Mouse (Mus musculus) heart, adult 2 months (tissue): ENCODE measurements at regions not wholly inside any gene's neighbourhood (a gene's known extent, or its start where the extent isn't known, plus 50 kb on each side); places are given as distances from the start of the nearest gene placed in this dataset.

Experiments used
- CTCF ChIP-seq: fragments of 200-600 bp; IDR thresholded peaks from 2 replicates; pipeline ENCODE4 v1.8.1; 2022; ENCODE audit warnings: antibody characterized with exemption, mild to moderate bottlenecking, moderate library complexity
- EP300 ChIP-seq: fragments of 200-500 bp; IDR thresholded peaks from 2 replicates; pipeline ENCODE4 v1.6.1; 2011; ENCODE audit warnings: low read depth, low read length, control low read depth; ENCODE audit not compliant: insufficient read depth
- POLR2A ChIP-seq: fragments of 200-500 bp; IDR thresholded peaks from 2 replicates; pipeline ENCODE4 v1.6.1; 2011; ENCODE audit warnings: mild to moderate bottlenecking, low read depth, low read length, control low read depth; ENCODE audit not compliant: insufficient read depth

DNA sequence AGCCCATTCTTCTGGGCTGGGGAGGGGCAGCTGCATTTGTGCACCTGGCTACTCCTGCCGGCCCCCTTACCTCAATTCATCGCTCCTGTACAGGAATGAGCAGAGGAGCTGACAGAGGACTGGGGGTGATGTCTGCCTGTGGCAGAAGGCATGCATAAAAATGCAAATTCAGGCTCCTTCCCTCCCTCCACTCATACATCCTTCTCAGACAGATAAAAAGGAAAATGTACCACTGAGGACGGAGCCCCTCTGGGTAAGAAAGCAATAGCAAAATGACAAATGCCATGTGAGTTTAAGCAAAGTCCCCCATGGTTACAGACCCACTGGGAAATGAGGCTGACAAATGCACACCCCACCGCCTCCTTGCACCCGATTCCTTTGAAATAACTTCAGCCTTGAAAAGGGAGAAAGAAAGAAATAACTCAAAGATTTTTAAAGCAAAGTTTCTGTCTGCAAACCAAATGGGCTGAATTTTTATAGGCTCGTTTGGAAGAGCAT lies 161.1 kb upstream of the Vstm2b start:
- no peak for TF ChIP-seq CTCF
- no peak for TF ChIP-seq EP300
- no peak for TF ChIP-seq POLR2A
